Mouse (Mus musculus): Measurements from ENCODE around the gene 2210016L21Rik. TPM values are rescaled to one million over a fixed set of nuclear protein-coding genes. Genes with fewer than 3 reads are reported as not detected.
"Not testable (repeated sequence)": the region's sequence is repeated elsewhere in the genome, so short reads cannot be mapped to it uniquely, and the experiment has no call there.

Gene 2210016L21Rik
- total RNA-seq (2015; ENCODE audit: low replicate concordance) (2.5 and 5.4 TPM in 2 replicates), total RNA-seq (2017; ENCODE audit: low replicate concordance) (1.4 and 4.3 TPM in 2 replicates)

DNA sequence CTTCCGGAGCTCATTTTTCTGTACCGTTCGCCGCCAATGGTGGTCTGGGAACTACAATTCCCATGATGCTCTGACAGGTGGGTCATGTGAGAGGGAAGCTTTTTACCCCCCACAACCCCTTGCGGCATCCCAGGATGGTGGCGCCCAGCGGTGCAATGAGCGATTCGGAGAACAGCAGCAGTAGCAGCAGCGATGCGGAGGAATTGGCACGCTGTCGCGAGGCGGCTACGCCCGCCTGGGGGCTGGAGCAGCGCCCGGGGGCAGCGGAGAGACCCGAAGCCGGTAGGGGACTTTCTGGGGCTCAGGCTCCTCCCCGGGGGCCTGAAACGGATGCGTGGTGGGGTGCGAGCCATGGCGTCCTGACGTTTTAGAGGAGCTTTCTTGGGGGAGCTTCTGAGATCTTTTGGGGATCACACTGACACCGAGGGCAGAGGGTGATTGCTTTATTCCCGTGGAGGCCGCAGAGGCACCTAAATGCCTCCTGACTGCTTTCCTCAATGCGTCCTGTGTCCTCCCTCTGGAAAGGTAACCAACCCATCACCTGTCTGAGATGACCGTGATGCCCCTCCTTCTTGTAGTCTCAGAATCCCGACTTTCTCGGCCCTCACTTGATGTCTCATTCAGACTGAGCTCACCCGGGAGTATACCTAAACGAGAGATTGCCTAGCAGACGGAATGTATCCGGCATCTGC, at the start of gene 2210016L21Rik:
TSS of gene 2210016L21Rik (plus strand) at position 85 of the 692 bp plus-strand sequence.
- ATAC-seq (replicated peaks; ENCODE audit: low FRiP score, poor library complexity, severe bottlenecking), result peak; percentile 99

DNA sequence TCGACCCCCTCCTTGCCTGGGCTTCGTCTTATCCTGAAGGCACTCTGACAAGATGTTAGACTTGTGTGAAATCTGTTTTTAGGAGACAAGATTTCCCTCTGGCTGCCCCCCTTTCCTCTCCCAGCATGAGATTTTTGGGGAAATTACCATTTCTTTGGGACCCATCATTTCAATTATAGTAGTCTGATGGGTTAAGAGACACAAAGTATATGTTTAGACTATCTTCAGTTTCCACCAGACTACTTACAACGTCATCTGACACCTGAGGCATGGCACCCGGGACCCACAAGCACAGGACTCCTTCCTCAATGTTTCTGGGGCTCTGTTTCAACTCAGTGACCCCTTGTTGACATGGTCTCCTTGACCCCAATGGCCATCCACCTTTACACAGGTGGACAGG, 46.4 kb upstream of the 2210016L21Rik start:
- no peak for ATAC-seq (replicated peaks; ENCODE audit: low FRiP score, poor library complexity, severe bottlenecking)

DNA sequence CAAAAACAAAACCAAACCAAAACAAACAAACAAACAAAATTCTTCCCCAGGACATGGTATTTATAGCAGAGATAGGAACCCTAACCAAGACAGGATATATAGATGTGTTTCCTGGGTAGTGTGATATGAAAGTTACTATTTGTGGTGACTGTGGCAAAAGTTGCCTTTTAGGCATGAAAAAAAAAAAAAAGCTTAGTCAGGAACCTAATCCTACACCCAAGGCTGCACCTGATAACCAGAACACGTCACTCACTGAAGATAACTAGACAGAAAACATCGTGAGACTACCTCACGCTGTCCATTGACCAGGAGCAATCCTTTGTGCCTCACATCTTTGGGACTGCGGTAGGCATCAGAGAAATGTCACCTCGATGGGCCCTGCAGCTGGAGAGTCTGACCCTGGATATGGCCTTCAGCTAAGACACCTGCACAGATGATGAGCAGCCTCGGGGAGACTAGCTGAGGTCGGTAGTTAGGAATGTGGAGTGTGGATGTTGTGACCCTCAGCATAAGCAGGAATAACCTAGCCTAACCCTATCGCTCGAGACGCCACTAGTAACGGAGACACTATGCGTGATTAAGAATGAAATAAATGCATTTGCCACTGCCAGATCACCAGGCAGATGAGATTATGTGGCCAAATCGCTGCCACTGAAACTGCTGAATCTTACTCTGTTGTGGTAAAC, 45.1 kb upstream of the 2210016L21Rik start, which contains the start of gene Oasl2:
TSS of gene Oasl2 (plus strand) at position 249 of the 686 bp plus-strand sequence.
- peak; percentile 76 for ATAC-seq (replicated peaks; ENCODE audit: low FRiP score, poor library complexity, severe bottlenecking)

DNA sequence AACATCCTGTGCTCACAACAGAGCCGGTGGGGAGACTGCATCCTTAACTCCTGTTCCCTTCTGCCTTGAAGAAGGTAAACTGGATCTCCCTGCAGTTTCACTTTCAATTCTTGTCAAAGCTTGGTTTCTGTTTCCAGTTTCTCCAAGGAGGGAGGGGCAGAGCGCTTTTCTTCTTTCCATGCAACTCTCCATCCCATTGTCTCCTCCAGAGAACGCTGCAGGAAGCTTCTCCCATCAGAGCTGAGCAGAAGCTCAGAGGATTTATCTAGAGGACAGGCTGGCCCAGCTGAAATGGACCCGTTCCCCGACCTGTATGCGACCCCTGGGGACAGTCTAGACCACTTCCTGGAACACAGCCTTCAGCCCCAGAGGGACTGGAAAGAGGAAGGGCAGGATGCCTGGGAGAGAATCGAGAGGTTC, 44.6 kb upstream of the 2210016L21Rik start:
- ATAC-seq (replicated peaks; ENCODE audit: low FRiP score, poor library complexity, severe bottlenecking), result no peak

DNA sequence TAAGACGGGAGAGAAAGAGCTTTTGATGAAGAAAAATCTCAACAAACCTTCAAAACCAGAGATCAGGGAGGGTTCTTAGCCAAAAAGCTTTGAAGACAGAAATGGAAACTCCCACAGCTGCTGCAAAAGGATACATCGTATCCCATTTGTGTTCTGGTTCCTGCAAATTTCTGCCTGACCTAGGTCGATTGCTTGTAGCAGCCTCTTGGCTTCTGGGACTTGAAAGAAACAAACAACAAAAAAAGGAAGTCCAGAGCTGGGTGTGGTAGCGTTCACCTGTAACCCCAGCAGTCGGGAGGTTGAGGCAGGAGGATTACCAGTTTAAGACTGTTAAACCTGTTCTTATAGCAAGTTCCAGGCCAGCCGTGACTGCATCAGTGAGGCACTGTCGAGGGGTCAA, 43.1 kb upstream of the 2210016L21Rik start:
- no peak for ATAC-seq (replicated peaks; ENCODE audit: low FRiP score, poor library complexity, severe bottlenecking)

DNA sequence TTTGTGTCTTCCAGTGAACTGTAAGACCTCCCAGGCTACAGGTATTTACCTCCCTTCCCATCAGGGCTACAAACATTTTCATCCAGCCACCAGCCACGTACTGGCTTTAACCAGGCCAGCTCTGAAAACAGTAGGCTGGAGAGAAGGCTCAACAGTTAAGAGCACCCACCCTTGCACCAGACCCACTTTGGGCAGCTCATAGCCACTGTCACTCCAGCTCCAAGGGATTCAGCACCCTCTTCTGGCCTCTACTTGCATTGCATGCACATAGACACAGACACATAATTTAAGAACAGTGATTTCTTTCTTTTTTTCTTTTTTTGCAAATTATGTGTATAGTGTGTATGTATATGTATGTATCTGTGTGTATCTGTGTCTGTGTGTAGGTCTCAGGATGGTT, 39.5 kb upstream of the 2210016L21Rik start:
- no peak for ATAC-seq (replicated peaks; ENCODE audit: low FRiP score, poor library complexity, severe bottlenecking)

DNA sequence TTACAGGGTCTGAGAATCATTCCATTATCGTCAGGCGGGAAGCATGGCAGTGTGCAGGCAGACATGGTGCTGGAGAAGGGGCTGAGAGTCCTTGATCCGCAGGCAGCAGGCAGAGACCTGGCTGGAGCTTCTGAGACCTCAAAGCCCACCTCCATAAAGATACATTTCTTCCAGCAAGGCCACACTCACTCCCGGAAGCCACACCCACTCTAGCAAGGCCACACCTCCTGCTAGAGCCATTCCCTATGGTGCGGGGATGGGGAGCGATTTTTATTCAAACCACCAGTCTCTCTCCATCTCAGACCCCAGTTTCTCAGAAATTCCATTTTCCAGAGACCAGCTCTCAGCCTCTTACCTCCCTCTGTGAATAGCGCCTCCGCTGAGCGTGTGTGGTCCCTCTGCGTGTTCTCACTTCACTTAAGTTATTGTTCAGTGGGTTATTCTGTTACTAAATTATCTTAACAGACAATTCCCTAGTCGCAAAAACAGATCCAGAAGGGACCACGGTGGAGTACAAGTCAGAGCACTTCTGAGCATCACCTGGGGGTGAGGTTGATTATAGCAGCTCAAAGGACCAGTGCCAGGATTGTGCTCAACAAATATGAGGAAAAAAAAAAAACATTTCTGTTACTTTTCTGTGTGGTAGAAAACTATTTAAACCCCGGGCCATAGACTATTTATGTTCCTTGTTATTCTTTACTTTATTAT, 33.2 kb upstream of the 2210016L21Rik start:
- ATAC-seq (replicated peaks; ENCODE audit: low FRiP score, poor library complexity, severe bottlenecking), result no peak

DNA sequence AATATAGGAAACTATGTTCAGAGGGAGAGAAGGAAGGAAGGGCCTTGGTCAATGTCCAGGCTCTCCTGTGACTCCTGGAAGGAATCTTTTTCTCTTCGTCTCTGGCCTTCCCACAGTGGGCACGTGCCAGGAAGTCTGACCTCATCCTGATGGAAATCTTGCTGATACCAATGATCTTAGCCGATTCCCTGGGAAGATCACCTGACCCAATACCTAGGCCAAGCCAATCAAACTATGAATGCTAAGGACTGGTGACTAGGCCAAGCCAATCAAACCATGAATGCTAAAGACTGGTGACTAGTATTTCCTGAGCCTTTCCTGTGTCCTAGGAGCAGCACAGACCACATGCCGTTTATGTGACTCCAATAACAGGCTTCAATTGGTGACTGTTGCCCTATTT, 28.3 kb upstream of the 2210016L21Rik start:
- ATAC-seq (replicated peaks; ENCODE audit: low FRiP score, poor library complexity, severe bottlenecking), result no peak

DNA sequence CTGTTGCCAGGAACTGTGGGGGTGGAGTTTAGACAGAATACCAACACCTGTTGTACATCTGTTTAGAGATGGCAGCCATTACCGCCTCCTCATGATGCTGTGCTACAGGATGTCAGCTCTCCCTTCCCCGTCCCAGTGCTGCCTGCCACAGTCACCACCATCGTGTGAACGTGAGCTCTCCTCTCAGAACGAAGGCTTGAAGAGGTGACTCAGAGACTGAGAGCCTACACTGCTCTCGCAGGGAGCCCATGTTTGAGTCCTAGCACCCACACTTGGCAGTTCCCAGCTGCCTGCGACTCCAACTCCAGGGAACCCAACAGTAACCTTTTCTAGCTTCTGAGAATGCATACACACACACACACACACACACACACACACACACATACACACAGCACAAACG, 27.1 kb upstream of the 2210016L21Rik start:
- ATAC-seq (replicated peaks; ENCODE audit: low FRiP score, poor library complexity, severe bottlenecking), result no peak

DNA sequence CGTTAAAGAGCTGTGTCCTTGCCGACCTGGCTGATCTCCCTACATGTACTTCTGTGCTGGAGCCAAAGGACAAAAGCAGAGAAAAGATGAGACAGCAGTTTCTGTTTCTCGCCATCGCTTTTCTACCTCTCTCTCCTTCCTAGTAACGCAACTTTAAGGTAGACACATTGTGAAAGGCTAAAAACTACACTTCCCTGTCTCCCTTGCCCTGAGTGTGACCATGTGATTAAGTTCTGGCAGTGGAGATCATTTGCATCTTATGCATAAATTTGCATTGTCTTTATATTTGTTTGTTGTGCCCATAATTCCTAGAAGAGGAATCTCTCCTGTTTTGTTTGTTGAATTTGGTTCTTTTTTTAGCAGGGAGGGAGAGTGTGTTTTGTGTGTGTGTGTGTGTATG, 26.1 kb upstream of the 2210016L21Rik start:
- ATAC-seq (replicated peaks; ENCODE audit: low FRiP score, poor library complexity, severe bottlenecking), result no peak

DNA sequence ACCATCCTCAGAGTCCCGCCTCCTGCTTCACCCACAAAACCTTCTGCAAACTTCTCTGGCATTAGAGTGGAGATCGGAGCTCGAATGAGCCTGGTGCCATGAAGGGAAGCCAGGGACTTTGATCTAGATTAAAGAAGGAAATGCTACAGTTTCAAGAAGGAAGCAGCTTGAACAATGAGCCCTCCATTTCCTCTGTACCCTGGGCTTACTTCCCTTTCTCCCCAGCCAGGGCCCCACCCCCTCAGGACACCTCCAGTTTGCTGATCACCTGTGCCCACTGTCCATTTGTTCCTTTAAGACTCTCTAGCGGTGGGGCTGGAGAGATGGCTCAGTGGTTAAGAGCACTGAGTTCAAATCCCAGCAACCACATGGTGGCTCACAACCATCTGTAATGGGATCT, 25.2 kb upstream of the 2210016L21Rik start:
- no peak for ATAC-seq (replicated peaks; ENCODE audit: low FRiP score, poor library complexity, severe bottlenecking)

DNA sequence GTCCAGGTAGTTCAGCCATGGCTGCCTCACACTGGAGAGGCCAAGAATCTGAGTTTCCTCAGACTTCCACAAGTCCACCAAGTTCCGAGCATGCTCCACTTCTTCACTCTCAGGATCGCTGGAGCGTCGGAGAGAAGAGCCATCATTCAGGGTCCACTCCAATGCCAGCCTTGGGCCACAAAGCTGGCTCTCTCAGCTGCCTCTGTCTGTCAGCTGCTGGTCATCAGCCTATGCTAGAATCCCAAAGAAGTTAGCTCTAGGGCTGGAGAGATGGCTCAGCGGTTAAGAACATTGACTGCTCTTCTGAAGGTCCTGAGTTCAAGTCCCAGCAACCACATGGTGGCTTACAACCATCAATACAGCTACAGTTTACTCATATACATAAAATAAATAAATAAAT, 24.6 kb upstream of the 2210016L21Rik start:
- not testable (repeated sequence) for ATAC-seq (replicated peaks; ENCODE audit: low FRiP score, poor library complexity, severe bottlenecking)

DNA sequence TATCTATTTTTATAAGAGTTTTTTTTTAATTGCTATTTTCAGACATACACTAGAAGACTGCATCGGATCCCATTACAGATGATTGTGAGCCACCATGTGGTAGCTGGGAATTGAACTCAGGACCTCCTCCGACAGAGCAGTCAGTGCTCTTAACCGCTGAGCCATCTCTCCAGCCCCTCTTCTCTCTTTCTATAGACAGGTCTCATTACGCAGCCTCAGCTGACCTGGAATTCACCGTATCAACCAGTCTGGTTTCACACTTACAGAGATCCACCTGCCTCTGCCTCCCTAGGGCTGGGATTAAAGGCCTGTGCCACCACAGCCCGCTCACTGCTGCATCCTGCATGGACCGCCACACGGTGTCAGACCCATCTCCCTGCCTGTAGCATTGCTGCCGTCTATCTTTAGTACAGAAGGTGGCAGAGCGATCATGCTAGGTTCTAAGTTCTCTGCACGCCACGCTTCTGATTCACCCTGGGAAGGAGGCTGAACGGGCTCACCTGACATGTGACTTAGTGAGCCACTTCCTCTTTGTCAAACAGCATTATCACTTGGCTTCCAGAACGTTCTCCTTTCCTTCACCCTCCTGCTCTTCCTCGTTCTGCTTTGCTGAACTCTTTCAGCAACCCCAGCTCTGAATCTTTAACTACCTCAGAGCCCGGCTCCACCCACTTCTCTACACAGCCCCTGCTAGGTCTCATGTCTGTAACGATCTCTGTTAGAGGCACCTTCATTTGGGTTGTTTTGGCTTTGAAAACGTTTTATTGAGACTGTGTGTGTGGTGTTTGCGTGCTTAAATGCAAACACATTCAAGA, 20.2 kb upstream of the 2210016L21Rik start:
- peak; percentile 64 for ATAC-seq (replicated peaks; ENCODE audit: low FRiP score, poor library complexity, severe bottlenecking)

DNA sequence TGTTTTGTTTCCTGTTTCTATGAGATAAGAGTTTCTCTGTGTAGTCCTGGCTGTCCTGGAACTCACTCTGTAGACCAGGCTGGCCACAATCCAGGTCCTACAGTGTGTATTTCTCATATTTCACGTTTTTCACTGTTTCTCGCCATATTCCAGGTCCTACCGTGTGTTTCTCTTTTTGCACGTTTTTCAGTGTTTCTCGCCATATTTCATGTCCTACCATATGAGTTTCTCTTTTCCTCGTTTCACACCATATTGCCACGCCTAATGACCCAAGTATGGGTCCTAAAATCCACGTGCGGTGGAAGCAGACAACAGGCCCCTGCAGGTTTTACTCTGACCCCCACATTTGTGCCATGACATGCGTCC, 19.6 kb upstream of the 2210016L21Rik start:
- peak; percentile 33 for ATAC-seq (replicated peaks; ENCODE audit: low FRiP score, poor library complexity, severe bottlenecking)

DNA sequence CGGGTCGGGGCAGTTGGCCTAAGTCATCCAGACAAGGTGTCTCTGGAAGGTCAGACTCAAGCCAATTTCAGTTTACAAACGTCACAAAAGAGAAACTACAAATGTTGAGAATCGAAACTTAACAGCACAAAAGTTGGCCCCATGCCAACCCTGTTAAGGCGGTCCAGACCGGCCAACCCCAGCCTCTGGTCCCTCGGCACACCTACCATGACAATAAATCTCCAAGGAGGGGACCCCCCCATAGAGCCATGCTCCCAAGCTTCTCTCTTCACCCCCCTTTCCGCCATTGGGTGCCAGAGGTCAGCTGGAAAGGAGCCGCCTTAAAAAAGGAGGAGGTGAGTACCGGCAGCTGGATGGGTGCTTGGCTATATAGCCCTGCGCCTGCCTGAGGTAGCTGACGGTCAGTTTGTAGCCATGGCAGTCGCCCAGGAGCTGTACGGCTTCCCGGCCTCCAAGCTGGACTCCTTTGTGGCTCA, 18.9 kb upstream of the 2210016L21Rik start, which contains the start of gene Oasl1:
TSS of gene Oasl1 (plus strand) at position 243 of the 476 bp plus-strand sequence.
- ATAC-seq (replicated peaks; ENCODE audit: low FRiP score, poor library complexity, severe bottlenecking), result peak; percentile 74

DNA sequence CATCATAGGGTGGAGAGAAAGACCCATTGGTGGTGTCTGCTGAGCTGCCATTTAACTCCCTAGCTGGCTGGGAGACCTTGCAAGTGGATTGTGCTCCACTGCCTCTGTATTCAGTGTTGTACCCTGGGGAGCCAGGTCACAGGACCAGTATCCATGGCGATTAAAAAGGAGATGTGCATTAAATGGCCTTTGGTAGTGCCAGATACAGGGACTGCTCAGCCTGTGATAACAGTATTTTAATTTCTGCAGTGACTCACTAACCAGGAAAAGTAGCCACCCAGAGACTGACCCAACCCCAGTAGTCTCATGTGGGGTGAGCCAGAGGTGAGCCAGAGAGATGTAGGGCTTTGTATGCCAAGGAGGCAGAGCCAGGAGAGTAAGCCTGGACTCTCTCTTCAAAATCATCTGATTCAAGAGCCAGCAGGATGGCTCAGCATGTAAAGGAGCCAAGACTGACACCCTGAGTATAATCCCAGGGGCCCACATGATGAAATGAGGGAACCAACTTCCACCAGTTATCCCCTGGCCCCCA, 15.7 kb upstream of the 2210016L21Rik start:
- no peak for ATAC-seq (replicated peaks; ENCODE audit: low FRiP score, poor library complexity, severe bottlenecking)

DNA sequence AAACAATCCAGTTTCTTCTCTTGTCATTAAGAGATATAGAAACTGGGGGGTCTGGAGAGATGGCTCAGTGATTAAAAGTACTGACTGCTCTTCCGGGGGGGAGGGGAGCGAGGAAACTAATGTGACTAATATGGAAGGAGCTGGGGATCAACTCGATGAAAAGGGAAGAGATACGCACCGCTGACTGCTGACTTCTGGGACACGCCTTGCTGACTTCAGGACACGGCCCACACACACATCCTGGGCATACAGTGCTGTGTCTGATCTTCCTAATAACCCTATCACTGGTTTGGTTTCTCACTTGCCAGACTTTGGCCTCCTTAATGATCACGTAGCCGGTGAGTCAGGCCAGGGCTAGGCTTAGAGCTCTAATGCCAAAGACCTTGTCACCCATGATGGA, 15.2 kb upstream of the 2210016L21Rik start:
- no peak for ATAC-seq (replicated peaks; ENCODE audit: low FRiP score, poor library complexity, severe bottlenecking)

DNA sequence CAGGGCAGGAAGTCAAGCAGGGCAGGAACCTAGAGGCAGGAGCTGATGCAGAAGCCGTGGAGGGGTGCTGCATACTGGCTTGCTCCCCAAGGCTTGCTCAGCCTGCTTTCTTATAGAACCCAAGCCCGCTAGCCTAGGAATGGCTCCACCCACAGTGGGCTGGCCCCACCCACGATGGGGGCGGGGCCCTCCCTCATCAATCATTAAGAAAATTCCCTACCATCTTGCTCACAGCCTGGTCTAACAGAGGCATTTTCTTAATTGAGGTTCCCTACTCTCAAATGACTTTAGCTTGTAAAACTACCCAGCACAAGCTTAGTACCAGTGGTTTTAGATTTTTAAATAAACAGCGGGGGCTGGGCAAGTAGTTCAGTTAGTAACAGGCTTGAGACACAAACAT, 10.3 kb upstream of the 2210016L21Rik start:
- ATAC-seq (replicated peaks; ENCODE audit: low FRiP score, poor library complexity, severe bottlenecking), result no peak

DNA sequence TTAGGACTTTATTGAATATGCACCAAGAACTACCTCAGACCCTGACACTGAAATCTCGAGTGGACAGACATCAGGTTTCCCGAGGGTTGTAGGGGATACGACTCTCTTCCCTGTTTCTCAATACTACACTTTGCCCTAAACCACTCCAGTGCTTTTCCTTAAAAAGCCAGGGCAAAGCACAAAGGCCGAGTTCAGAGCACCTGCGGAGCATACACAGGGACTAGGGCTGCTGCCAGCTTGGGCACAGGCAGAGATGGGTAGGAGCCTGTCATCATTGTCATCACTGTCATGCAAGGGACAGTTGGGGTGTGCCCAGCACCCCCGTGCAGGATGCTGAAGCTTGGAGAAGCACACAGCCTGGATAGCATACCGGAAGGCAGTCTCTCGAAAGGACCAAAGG, 8.8 kb upstream of the 2210016L21Rik start:
- ATAC-seq (replicated peaks; ENCODE audit: low FRiP score, poor library complexity, severe bottlenecking), result no peak

Measured in erythroid progenitor cell, adult 5-6 weeks (primary cell).